Mouse (Mus musculus) cerebellum, postnatal 25 days (tissue): ENCODE data around the gene Cip2a.

Experiments used
- DNase-seq, 2 experiments: peaks; one replicate each; pipeline ENCODE4 v3.0.0; 2021; ENCODE audit warnings: mixed read lengths in 2 of 2

The Cip2a gene

GRCm38 (mm10) chr16:48993559-48994342 lies at the start of gene Cip2a, which contains the start of gene Dzip3:
Gene Cip2a (plus strand): TSS chr16:48994185.
Gene Dzip3 (minus strand): TSS chr16:48994165.
- peak; percentile 89 to 92 for DNase-seq

- DNase-seq = no peak
Measured at GRCm38 (mm10) chr16:48972996-48973395, 21.0 kb upstream of the Cip2a start.

DNA sequence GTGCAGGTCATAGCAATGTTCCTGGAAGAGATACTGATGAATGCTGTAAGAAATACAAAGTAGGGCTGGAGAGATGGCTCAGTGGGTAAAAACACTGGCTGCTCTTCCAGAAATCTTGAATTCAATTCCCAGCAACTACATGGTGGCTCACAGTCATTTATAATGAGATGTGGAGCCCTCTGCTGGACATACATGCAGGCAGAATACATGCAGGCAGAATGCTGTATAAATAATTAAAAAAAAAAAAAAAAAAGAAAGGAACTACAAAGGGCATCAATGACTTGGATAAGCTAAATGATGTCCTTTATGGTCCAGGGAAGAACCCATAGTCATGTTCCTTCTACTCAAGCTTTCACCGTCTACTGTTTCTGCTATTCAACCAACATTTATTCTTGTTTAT lies 20.4 kb upstream of the Cip2a start:
- DNase-seq = peak in 1 of 2 experiments; percentile 17

DNA sequence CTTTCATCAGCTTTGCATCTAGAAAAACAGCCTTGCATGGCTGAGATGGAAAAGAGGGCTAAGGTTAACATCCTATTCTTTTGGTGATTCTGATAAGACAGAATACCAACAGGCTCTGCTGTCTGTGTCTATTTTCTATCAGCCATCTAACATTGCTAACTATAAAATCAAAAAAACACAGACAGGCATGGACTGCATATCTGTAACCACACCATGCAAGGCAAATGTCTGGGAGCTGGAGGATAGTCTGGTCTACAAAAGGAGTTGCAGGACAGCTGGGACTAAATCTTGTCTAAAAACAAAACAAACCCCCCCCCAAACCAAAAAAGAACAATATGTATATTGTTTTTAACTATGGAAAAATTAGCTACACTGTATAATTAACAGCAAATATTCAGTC lies 14.0 kb upstream of the Cip2a start:
- DNase-seq = no peak

DNA sequence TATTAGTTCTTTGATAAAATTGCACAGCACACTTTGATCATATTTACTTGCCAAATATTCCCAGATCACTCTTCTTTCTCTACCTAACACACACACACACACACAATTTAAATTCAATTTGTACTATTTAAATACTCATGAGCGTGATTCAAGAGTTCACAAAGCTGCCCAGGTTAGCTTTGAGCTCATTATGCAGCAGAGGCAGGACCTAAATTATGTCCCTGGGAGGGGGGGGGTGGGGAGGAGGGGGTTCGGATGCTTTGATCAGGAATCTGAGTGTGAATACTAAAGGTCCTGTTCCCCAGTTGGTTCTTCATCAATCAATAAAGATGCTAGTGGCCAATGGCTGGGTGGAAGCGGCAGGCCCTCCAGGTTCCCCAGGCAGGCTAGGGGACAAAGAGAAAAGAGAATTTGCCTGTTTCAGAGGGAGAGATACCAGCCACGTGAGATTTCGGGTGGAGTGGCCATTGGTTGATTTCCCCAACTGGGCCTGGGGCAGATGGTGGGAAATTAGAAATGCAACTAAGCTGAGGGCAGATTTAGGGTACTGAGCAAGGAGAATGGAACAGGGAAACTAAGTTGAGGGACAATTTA lies 8.9 kb upstream of the Cip2a start:
- DNase-seq = no peak

DNA sequence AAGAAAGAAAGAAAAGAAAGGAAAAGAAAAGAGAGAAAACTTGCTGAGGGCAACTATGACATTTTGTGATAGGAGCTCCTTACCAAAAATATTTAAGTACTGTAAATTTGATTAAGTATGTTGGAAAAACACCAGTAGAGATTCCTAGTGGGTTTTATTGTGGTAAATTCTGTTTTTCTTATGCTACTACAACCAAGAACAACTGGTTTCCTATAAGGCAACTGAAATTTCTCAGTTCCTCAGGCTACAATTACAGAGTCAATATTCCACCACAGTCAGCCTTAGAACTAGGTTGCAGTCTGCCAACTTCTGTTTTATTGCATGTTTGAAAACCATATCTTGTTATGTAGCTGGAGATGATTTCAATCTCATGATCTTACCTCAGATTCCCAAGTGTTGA lies 4.3 kb upstream of the Cip2a start:
- no peak for DNase-seq

DNA sequence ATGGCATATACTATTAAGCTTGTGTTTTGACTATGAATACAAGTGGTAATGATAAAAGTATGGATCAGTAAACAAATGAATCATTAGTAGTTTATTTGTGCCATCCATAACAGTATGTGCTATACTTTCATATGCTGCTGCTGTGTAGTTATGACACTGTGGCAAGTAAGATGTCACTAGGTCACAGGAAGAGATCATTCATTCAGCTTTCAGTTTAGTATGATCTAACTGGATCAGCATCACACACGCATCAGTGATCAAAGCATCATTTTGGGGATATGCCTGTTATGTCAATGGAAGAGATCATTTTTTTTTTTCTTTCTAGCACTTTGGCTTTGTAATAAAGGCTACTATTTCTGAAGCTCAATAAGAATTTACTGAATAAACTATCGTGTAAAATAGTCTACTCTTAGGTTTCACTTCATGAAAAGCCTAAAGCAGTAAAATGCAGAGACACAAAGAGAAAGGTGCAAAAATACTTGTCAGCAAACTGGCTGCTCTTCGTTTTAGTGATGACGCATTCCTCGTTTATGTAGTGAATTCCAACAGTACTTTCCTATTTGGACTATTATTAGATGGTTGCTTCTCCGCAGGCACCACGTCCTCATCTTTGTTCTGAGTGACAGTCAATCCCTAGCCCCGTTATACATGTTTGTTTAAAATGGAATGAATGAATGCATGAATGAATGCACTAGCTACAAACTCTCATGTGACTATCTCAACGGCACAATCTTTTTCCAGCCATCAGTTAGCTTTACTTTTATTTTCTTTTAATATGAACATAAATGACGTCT lies 1.4 kb upstream of the Cip2a start:
- no peak for DNase-seq

DNA sequence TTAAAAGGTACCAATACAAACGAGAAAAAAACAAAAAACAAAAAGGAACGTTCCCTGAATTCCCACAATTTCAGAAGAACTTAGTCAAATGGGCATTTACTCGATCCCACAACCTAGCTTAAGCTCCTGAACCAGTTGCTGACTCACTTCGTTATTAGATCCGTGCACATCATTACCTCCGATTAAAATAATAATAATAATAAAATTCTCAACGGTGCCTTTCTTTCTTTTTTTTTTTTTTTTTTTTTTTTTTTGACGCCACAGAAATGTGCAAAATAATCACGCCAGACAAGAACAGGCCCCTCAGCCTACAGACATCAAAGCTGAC lies 790 bp upstream of the Cip2a start:
- DNase-seq = no peak

- no peak for DNase-seq
Measured at GRCm38 (mm10) chr16:48994343-48994693, 333 bp downstream of the Cip2a start.

DNA sequence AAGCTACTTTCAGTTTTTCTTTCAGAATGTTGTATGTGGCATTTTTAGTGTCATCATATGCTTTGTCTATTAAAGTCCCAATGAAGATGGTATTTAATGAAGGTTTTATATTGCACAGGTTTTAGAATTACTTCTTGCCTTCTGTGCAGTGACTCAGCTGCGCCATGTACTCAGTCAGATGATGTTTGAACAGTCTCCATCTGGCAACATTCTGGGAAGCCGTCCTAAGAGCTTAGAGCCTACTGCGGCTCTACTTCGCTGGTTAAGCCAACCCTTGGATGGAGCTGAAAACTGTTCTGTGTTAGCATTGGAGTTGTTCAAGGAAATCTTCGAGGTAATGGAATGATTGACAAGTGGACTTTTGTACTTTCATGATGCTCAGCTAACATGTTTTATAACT lies 10.2 kb downstream of the Cip2a start:
- DNase-seq = no peak

GRCm38 (mm10) chr16:49016620-49017332 lies 22.8 kb downstream of the Cip2a start:
- no peak for DNase-seq

- DNase-seq = no peak
Measured at GRCm38 (mm10) chr16:49035852-49036251, 41.9 kb downstream of the Cip2a start.

GRCm38 (mm10) chr16:49037771-49038170 lies 43.8 kb downstream of the Cip2a start:
- no peak for DNase-seq

DNA sequence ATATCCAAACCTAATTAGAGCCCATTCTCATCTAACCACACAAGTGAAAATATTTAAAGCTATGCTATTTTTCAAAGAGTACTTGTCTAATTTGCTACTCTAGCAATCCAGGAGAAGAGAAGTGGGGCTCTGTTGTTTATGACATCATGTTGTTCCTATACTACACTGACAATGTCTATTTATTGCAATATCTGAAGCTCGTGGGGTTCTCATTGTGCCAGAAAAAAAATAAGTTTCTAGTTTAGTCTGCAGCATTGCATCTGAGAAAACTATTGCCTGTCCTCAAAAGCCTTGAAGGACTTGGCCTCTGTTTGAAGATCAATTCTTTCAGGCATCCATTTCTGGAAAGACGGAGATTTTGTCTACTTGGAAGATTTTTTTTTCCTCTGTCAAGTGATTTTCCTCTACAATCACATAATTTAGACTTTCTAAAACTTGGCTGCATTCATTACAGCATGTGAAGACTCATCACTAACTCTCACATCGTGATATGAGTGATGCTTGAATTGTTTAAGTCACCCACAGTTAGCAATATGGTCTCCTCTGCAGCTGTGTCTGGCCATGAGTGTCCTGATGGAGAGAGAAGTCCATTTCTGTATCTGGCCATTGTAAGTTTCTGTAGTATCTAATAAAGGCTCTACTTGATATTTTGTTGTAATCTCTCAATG lies 46.7 kb downstream of the Cip2a start:
- no peak for DNase-seq

DNA sequence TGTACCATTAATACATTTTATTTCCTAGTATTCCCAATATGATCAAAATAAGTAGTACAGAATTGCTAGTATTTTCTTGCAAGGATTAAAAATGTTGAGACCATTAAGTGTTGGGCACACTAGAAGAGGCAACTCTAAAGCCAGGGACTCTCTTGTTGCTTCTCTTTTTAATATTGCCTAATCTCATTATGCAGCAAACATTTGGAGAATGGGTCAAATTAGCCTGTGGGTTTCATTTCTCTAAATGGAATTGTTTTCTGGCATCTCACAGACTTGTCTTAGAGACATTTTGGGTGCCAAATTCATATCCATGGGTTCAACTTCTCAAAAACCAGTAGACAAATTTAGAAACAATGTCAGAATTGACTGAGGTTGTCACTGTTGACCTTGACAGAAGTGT lies 55.2 kb downstream of the Cip2a start:
- no peak for DNase-seq

DNA sequence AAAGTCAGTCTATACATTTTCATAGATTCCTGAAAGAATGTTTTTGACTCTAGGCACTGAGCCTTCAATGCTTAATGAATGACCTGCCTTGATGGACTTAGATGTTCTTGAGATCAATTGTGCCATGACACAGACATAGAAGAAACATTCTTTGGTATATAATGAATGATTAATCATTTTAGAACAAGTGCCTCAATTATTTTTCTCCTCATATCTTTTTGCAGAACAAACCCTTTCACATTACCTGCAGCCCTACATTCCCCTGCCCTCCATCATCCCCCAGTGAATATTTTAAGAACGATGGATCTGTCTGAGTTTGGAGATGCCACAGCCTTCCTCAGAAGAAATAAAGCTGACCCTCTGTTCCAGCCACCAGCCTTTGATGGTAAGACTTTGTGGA lies 63.2 kb downstream of the Cip2a start, which contains the start of gene Myh15:
Gene Myh15 (plus strand): TSS at position 301 of the 400 bp plus-strand sequence.
- DNase-seq = no peak
